Mouse (Mus musculus) cerebellum, adult 2 months (tissue): Measurements from ENCODE around the gene Atp11a. TPM values are rescaled to one million over a fixed set of nuclear protein-coding genes. Genes with fewer than 3 reads are reported as not detected.
A peak's percentile ranks its signal among the peaks of the same experiment; 100 is the strongest.

Experiments
- DNase-seq, 2 experiments: peaks; one replicate each; pipeline ENCODE4 v3.0.0; 2021
- H3K27ac ChIP-seq: fragments of 200-500 bp; 2 replicates; pipeline ENCODE4 v1.5.1; 2012; ENCODE audit warnings: low read length, control low read depth, inconsistent platforms; ENCODE audit not compliant: insufficient read depth
- H3K27me3 ChIP-seq: fragments of 200-500 bp; 2 replicates; pipeline ENCODE4 v1.6.1; 2012; ENCODE audit warnings: inconsistent platforms, mild to moderate bottlenecking, low read length, moderate library complexity; ENCODE audit not compliant: control insufficient read depth, insufficient read depth
- H3K4me1 ChIP-seq: fragments of 200-500 bp; 2 replicates; pipeline ENCODE4 v1.6.1; 2011; ENCODE audit warnings: low read length; ENCODE audit not compliant: control insufficient read depth, insufficient read depth
- H3K4me3 ChIP-seq: fragments of 200-500 bp; replicated peaks from 2 replicates; pipeline ENCODE3; 2011; ENCODE audit warnings: mild to moderate bottlenecking, low read depth, low read length, control low read depth; ENCODE audit not compliant: insufficient read depth
- CTCF ChIP-seq: fragments of 200-500 bp; IDR thresholded peaks from 2 replicates; pipeline ENCODE4 v1.5.1; 2011; ENCODE audit warnings: low read depth, mild to moderate bottlenecking, control low read depth, low read length, moderate library complexity, borderline replicate concordance; ENCODE audit not compliant: insufficient read depth
- POLR2A ChIP-seq: fragments of 200-500 bp; IDR thresholded peaks from 2 replicates; pipeline ENCODE4 v1.6.1; 2011; ENCODE audit warnings: low read length, control low read depth, borderline replicate concordance; ENCODE audit not compliant: insufficient read depth
- WGBS: fragments of 180-500 bp; shearing (Covaris S2); methylation state at CpG from one replicate; pipeline ENCODE4 v1.1.7; 2018; 5-methylcytosine and 5-hydroxymethylcytosine counted together
- polyA plus RNA-seq: library from polyadenylated mRNA; depleted of rRNA; stranded (reverse); fragments of >200 nt; gene quantifications from 2 replicates; pipeline ENCODE4 v1.2.3, GENCODE M21; 2012

Gene Atp11a
- polyA plus RNA-seq, 1 experiment = 63.6 TPM

GRCm38 (mm10) chr8:12743390-12743789 is 13.4 kb upstream of the Atp11a start:
- no peak for DNase-seq
- no peak overlapping the region for H3K4me3 ChIP-seq
- WGBS = 90% methylated on average over 4 of the region's 4 CpGs
- H3K4me1 ChIP-seq = no peaks in the 10 kb centered on the region
- H3K27ac ChIP-seq = no peak overlapping the region
- H3K27me3 ChIP-seq = no peaks in the 10 kb centered on the region
- TF ChIP-seq CTCF (no peak), POLR2A (no peak)

GRCm38 (mm10) chr8:12748183-12748582 is 8.6 kb upstream of the Atp11a start:
- H3K27ac ChIP-seq = no peak overlapping the region
- 94% methylated on average over 3 of the region's 3 CpGs for WGBS
- no peaks in the 10 kb centered on the region for H3K27me3 ChIP-seq
- TF ChIP-seq CTCF = no peak
- TF ChIP-seq POLR2A = no peak
- H3K4me3 ChIP-seq = no peak overlapping the region
- DNase-seq = no peak
- no peaks in the 10 kb centered on the region for H3K4me1 ChIP-seq

DNA sequence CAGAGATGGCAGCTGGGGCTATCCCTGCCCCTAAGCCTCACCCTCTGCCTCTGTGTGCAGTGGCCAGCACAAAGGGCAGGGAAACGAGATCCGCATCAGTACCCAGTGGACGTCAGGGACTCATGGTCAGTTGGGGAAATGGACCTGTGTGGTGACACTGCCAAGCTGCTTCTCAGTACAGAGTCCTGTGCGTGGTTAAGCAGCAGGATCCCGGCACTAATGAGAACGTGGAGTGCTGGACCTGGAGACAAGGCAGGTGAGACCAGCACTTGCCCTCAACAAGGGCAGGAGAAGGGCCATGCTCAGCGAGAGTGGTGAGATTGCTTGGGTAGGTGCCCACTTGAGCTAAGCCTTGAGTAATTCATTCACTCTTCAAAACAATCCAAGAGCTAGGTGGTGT is 7.7 kb upstream of the Atp11a start:
- Histone ChIP-seq H3K27me3 (no peaks in the 10 kb centered on the region), H3K27ac (no peak overlapping the region), H3K4me3 (no peak overlapping the region), H3K4me1 (no peaks in the 10 kb centered on the region)
- WGBS = 81% methylated on average over 7 of the region's 7 CpGs
- DNase-seq = no peak
- TF ChIP-seq CTCF = no peak
- TF ChIP-seq POLR2A = no peak

- no peak for DNase-seq
- TF ChIP-seq CTCF (no peak), POLR2A (no peak)
- H3K27me3 ChIP-seq = no peaks in the 10 kb centered on the region
- H3K4me1 ChIP-seq = peaks cover 5% of the 10 kb centered on the region; the same call in 1 of the 2 replicates
- H3K27ac ChIP-seq = no peak overlapping the region
- 59% methylated on average over 6 of the region's 6 CpGs for WGBS
- no peak overlapping the region for H3K4me3 ChIP-seq
Measured at GRCm38 (mm10) chr8:12753054-12753453, 3.8 kb upstream of the Atp11a start.

DNA sequence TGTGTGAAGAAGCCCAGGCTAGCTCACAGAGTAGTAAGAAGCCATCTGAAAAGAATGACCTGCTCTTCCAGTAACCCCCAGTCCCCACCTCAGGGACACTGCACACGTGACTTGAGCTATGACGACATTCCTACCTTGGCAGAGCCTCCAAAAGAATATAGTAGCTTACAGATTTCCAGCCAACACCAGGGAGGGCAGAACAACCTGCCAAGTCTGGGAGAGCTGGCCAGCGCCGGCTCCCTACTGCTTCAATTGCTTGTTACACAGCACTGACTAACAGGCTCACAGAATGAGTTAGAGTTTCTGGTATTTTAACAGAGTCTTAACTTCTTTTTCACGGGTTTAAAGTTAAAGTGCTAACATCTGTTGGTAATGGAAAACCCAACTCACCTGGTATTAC is 2.7 kb upstream of the Atp11a start:
- no peak for DNase-seq
- TF ChIP-seq CTCF (no peak), POLR2A (no peak)
- Histone ChIP-seq H3K4me3 (no peak overlapping the region), H3K27ac (no peak overlapping the region), H3K4me1 (peaks cover 7% of the 10 kb centered on the region; the same call in 1 of the 2 replicates), H3K27me3 (no peaks in the 10 kb centered on the region)
- WGBS = 34% methylated on average over 5 of the region's 5 CpGs

DNA sequence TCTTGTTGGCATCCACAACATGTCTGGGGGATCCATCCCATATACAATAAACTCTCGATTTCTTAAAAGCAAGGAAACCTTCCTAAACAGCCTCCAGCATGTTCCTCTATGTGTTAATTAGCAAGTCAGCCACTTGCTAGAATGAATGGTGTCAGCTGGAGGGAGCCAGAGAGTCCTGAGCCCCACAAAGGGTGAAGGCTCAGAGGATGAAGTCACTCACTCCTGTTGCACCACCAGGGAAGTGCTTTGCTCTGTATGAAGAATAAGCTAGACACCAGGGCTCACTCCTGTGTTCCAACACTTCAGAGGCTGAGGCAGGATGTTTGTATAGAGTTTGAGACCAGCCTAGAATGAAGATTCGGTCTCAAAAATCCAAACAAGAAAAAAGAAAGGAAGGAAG is 1.5 kb upstream of the Atp11a start:
- H3K4me1 ChIP-seq = peaks cover 7% of the 10 kb centered on the region; the same call in 1 of the 2 replicates
- H3K27me3 ChIP-seq = no peaks in the 10 kb centered on the region
- TF ChIP-seq CTCF (peak; percentile 45; the same call in 1 of the 2 replicates), POLR2A (no peak)
- no peak for DNase-seq
- 64% methylated on average over 2 of the region's 2 CpGs for WGBS
- H3K27ac ChIP-seq = no peak overlapping the region
- H3K4me3 ChIP-seq = no peak overlapping the region

DNA sequence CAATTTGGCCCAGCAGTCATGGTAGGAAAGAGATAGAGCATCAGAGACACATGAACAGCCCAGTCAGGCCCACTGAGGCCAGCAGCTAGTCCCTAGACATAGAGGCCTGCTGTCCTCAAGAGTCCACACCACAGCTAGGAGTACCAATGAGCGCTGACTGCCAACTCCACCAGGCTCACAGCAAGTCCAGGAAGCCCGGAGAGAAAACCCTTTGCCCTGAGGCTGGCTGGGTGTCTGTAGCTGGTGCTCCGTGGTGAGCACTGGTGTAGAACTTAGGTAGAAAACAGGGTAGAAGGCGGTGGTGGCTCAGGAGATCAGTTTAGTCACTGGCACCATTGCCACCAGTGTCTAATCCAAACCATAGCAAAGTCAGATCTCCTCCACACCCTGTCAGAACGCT is 988 bp upstream of the Atp11a start:
- no peak overlapping the region for H3K27ac ChIP-seq
- peaks cover 7% of the 10 kb centered on the region; the same call in 1 of the 2 replicates for H3K4me1 ChIP-seq
- no peak overlapping the region for H3K4me3 ChIP-seq
- H3K27me3 ChIP-seq = no peaks in the 10 kb centered on the region
- DNase-seq = no peak
- WGBS = 88% methylated on average over 5 of the region's 5 CpGs
- TF ChIP-seq POLR2A = no peak
- TF ChIP-seq CTCF = no peak

DNA sequence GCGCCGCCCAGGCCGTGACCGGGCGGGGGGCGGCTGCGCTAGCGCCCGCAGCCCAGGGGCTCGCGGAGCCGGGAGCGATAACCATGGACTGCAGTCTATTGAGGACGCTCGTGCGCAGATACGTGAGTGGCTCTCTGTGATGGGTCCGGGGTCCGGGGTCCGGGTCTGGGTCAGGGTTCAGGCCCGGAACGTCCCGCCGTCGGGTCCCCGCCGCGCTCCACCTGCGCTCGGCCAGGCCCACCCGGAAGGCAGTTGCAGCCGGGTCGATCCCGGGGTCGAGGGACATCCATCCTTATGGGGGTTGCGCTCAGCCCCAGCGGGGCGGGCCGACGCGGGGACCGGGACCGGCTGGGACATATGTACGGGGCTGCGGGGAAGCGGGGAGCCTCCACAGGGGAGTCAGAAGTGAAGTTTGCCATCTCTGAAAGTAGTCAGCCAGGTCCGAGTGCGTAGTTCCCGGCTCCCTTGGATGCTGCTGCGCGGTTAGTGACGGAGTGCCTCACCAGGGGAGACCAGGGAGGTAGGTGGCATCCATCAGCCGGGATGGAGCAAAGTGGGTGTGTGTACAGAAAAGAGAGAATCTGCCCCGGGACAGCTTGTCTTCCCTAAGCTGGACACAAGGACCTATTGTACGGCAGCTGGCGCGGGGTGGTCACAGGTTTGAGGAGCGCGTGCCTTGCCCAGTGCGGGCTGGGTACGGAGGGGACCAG is 572 bp downstream of the Atp11a start:
- H3K4me3 ChIP-seq = peak overlapping the region; percentile 94
- peak; percentile 48 to 59 for DNase-seq
- WGBS = 2% methylated on average over 53 of the region's 61 CpGs
- H3K4me1 ChIP-seq = peaks cover 7% of the 10 kb centered on the region; the same call in 1 of the 2 replicates
- no peak for TF ChIP-seq POLR2A
- TF ChIP-seq CTCF = no peak
- H3K27me3 ChIP-seq = no peaks in the 10 kb centered on the region
- peak overlapping the region; percentile 35 for H3K27ac ChIP-seq
